Mouse (Mus musculus) spleen, adult 2 months (tissue): ENCODE results near the gene Dock9. TPM values are rescaled to one million over a fixed set of nuclear protein-coding genes. Genes with fewer than 3 reads are reported as not detected.

Experiments used
- DNase-seq, 2 experiments: peaks; one replicate each; pipeline versions ENCODE4 v3.0.0 to v3.0.0-alpha.2; 2012 to 2021; ENCODE audit warnings: low spot score in 2 of 2, low read depth in 1 of 2
- H3K27ac ChIP-seq: fragments of 200-500 bp; 2 replicates; pipeline ENCODE4 v1.5.1; 2012; ENCODE audit warnings: low read length, inconsistent platforms; ENCODE audit not compliant: insufficient read depth
- H3K27me3 ChIP-seq: fragments of 200-500 bp; 2 replicates; pipeline ENCODE4 v1.6.1; 2012; ENCODE audit warnings: mild to moderate bottlenecking, moderate library complexity, low read length, inconsistent platforms; ENCODE audit not compliant: control insufficient read depth, insufficient read depth
- H3K36me3 ChIP-seq: fragments of 200-500 bp; 2 replicates; pipeline ENCODE4 v1.6.1; 2012; ENCODE audit warnings: mild to moderate bottlenecking, low read length, inconsistent platforms; ENCODE audit not compliant: control insufficient read depth, insufficient read depth
- H3K4me1 ChIP-seq: fragments of 200-500 bp; 2 replicates; pipeline ENCODE4 v1.6.1; 2011; ENCODE audit warnings: inconsistent platforms; ENCODE audit not compliant: control insufficient read depth, insufficient read depth, insufficient read length
- H3K4me3 ChIP-seq: fragments of 200-500 bp; 2 replicates; pipeline ENCODE4 v1.5.1; 2011; ENCODE audit warnings: mild to moderate bottlenecking, inconsistent platforms; ENCODE audit not compliant: insufficient read depth, insufficient read length; ENCODE audit errors: extremely low read depth
- CTCF ChIP-seq: fragments of 200-500 bp; IDR thresholded peaks from 2 replicates; pipeline ENCODE4 v1.5.1; 2011; ENCODE audit warnings: mild to moderate bottlenecking, inconsistent platforms; ENCODE audit not compliant: insufficient read depth, insufficient read length, insufficient replicate concordance; ENCODE audit errors: extremely low read depth
- POLR2A ChIP-seq: fragments of 200-500 bp; IDR thresholded peaks from 2 replicates; pipeline ENCODE4 v1.6.1; 2011; ENCODE audit warnings: low read depth, low read length, inconsistent platforms
- WGBS: fragments of 180-500 bp; shearing (Covaris S2); methylation state at CpG from one replicate; pipeline ENCODE4 v1.1.7; 2018; 5-methylcytosine and 5-hydroxymethylcytosine counted together
- polyA plus RNA-seq: library from polyadenylated mRNA; depleted of rRNA; stranded (reverse); fragments of >200 nt; gene quantifications from 2 replicates; pipeline ENCODE4 v1.2.3, GENCODE M21; 2012

Gene Dock9
- polyA plus RNA-seq, 1 experiment: 7.8 TPM

- H3K4me1 ChIP-seq: no peaks in the 10 kb centered on the region
- H3K4me3 ChIP-seq: no peak overlapping the region
- H3K27ac ChIP-seq: no peak overlapping the region
- TF ChIP-seq POLR2A (no peak), CTCF (no peak)
- WGBS: 85% methylated on average over 7 of the region's 7 CpGs
- H3K27me3 ChIP-seq: no peaks in the 10 kb centered on the region
- no peak for DNase-seq
- no peaks in the 10 kb centered on the region for H3K36me3 ChIP-seq
These were observed 192.4 kb downstream of the Dock9 start for GRCm38 (mm10) chr14:121605260-121605659.

- 80% methylated on average over 4 of the region's 4 CpGs for WGBS
- H3K27me3 ChIP-seq: no peaks in the 10 kb centered on the region
- H3K4me3 ChIP-seq: no peak overlapping the region
- no peaks in the 10 kb centered on the region for H3K36me3 ChIP-seq
- H3K4me1 ChIP-seq: no peaks in the 10 kb centered on the region
- DNase-seq: no peak
- TF ChIP-seq POLR2A (no peak), CTCF (no peak)
- no peak overlapping the region for H3K27ac ChIP-seq
These were observed 193.1 kb downstream of the Dock9 start for GRCm38 (mm10) chr14:121604565-121604964.

GRCm38 (mm10) chr14:121602610-121603009 lies 195.0 kb downstream of the Dock9 start:
- Histone ChIP-seq H3K4me1 (no peaks in the 10 kb centered on the region), H3K4me3 (no peak overlapping the region), H3K36me3 (no peaks in the 10 kb centered on the region), H3K27ac (no peak overlapping the region), H3K27me3 (no peaks in the 10 kb centered on the region)
- WGBS: 91% methylated on average over 6 of the region's 6 CpGs
- no peak for DNase-seq
- no peak for TF ChIP-seq CTCF
- no peak for TF ChIP-seq POLR2A

DNA sequence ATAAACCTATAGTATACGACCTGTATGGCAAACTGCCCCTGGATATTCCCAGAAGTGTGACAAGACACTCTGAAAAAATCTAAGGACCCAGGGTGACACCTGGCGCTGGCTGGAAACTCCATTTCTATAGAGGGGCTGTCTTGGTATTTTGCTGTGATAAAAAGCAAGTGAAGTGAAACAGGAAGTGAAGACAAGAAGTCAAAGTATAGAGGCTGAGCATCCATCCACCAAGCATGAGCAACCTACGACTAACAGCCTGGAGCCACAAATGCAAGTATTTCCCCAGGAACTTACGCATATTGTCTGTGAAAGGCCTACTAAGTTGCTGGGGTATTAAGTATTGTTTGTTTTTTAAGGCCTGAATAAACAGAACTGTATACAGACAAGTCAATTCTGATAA lies 197.1 kb downstream of the Dock9 start:
- Histone ChIP-seq H3K27ac (no peak overlapping the region), H3K4me3 (no peak overlapping the region), H3K27me3 (no peaks in the 10 kb centered on the region), H3K4me1 (no peaks in the 10 kb centered on the region), H3K36me3 (0 out of 2 replicates have a peak, but pooled peaks cover 1% of the 10 kb centered on the region)
- WGBS: 51% methylated on average over 4 of the region's 4 CpGs
- TF ChIP-seq CTCF: no peak
- no peak for TF ChIP-seq POLR2A
- DNase-seq: no peak

- H3K36me3 ChIP-seq: peaks cover 1% of the 10 kb centered on the region; the same call in 1 of the 2 replicates
- TF ChIP-seq POLR2A: no peak
- TF ChIP-seq CTCF: no peak
- 79% methylated on average over 6 of the region's 6 CpGs for WGBS
- no peak overlapping the region for H3K4me3 ChIP-seq
- no peak for DNase-seq
- no peaks in the 10 kb centered on the region for H3K27me3 ChIP-seq
- no peak overlapping the region for H3K27ac ChIP-seq
- H3K4me1 ChIP-seq: no peaks in the 10 kb centered on the region
These were observed 200.6 kb downstream of the Dock9 start for GRCm38 (mm10) chr14:121597073-121597472.

DNA sequence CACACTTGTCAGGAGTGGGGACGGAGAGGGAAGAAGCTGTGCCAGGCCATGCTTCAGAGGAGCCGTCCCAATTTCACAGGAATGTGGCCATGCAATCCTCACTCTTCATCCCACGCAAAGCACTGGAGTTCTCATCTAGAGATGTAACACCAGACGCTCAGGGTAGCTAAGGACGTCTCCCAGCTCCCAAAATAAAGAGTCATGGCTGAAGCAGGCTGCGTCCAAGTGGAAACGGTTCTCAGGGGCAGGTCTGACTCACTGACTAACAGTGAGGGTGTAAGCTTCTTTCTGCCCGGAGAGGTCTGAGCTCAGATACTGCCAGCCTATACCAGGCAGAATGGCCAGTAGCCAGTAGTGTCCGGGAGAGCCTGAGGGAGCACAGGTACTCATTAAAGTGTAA lies 201.0 kb downstream of the Dock9 start:
- no peak for DNase-seq
- no peak overlapping the region for H3K4me3 ChIP-seq
- no peak overlapping the region for H3K27ac ChIP-seq
- H3K27me3 ChIP-seq: no peaks in the 10 kb centered on the region
- TF ChIP-seq POLR2A (no peak), CTCF (no peak)
- no peaks in the 10 kb centered on the region for H3K4me1 ChIP-seq
- 86% methylated on average over 9 of the region's 9 CpGs for WGBS
- peaks cover 1% of the 10 kb centered on the region; the same call in 1 of the 2 replicates for H3K36me3 ChIP-seq

DNA sequence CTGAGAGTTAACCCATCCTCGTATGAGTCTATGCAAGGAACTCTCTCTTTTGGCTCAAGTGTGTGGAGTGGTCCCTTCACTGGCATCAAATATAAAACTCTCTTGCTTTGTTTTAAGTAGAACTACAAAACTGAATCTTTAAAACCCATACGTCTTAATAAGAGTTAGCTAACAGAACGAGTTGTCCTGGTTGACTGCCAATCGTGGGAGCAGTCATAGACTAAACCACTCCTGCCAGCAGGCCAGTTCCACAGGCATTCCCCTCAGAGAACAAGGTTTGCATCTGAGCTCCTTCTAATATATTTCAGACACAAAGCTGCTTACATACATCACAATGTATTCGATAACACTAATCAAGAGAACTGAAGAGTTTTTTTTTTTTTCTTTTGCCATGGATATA lies 203.0 kb downstream of the Dock9 start:
- Histone ChIP-seq H3K36me3 (peaks cover 1% of the 10 kb centered on the region; the same call in 1 of the 2 replicates), H3K27me3 (no peaks in the 10 kb centered on the region), H3K27ac (no peak overlapping the region), H3K4me3 (no peak overlapping the region), H3K4me1 (no peaks in the 10 kb centered on the region)
- TF ChIP-seq CTCF (no peak), POLR2A (no peak)
- DNase-seq: no peak
- WGBS: 85% methylated on average over 5 of the region's 5 CpGs
